Mouse (Mus musculus) intestine, postnatal 0 days (tissue): ENCODE results near the gene Csrp3. TPM values are rescaled to one million over a fixed set of nuclear protein-coding genes. Genes with fewer than 3 reads are reported as not detected.

Source experiments
- ATAC-seq: fragments of 200-750 bp; cut with Nextera tagmentation; 2 replicates; pipeline ENCODE4 v1.8.0; 2017; ENCODE audit warnings: mild to moderate bottlenecking, moderate TSS enrichment, moderate library complexity
- H3K27ac ChIP-seq: fragments of 300-500 bp; sonication (generic); 2 replicates; pipeline ENCODE4 v1.5.1; 2014; ENCODE audit warnings: mild to moderate bottlenecking, low read depth, low read length, moderate library complexity
- H3K27me3 ChIP-seq: fragments of 300-500 bp; sonication (generic); replicated peaks from 2 replicates; pipeline ENCODE4 v1.6.1; 2014; ENCODE audit warnings: low read length, mixed read lengths; ENCODE audit not compliant: control insufficient read depth, insufficient read depth
- H3K36me3 ChIP-seq: fragments of 300-500 bp; sonication (generic); 2 replicates; pipeline ENCODE4 v1.6.1; 2014; ENCODE audit warnings: mild to moderate bottlenecking, moderate library complexity; ENCODE audit not compliant: control insufficient read depth, insufficient read depth
- H3K4me1 ChIP-seq: fragments of 300-500 bp; sonication (generic); replicated peaks from 2 replicates; pipeline ENCODE4 v1.6.1; 2014; ENCODE audit warnings: antibody characterized with exemption, low read length, mixed read lengths; ENCODE audit not compliant: control insufficient read depth, insufficient read depth
- H3K4me2 ChIP-seq: fragments of 300-500 bp; sonication (generic); replicated peaks from 2 replicates; pipeline ENCODE4 v1.6.1; 2014; ENCODE audit warnings: low read depth, mild to moderate bottlenecking, moderate library complexity
- H3K4me3 ChIP-seq: fragments of 300-500 bp; sonication (generic); 2 replicates; pipeline ENCODE4 v1.5.1; 2014; ENCODE audit warnings: low read depth, low read length
- H3K9ac ChIP-seq: fragments of 300-500 bp; sonication (generic); 2 replicates; pipeline ENCODE4 v1.6.1; 2014; ENCODE audit warnings: mild to moderate bottlenecking, low read depth, low read length
- H3K9me3 ChIP-seq: fragments of 300-500 bp; sonication (generic); 2 replicates; pipeline ENCODE4 v1.6.1; 2016; ENCODE audit warnings: mixed run types; ENCODE audit not compliant: control insufficient read depth
- CTCF ChIP-seq: sonication (generic); IDR thresholded peaks from 2 replicates; pipeline ENCODE4 v1.5.1; 2016; ENCODE audit warnings: low read depth, mild to moderate bottlenecking, control low read depth, antibody characterized with exemption, moderate library complexity
- WGBS: fragments of 180-500 bp; shearing (Covaris S2); extraction: QIAGEN DNeasy Blood & Tissue Kit; methylation state at CpG from one replicate; pipeline ENCODE4 v1.1.7; 2014; 5-methylcytosine and 5-hydroxymethylcytosine counted together
- polyA plus RNA-seq: library from polyadenylated mRNA; unstranded; fragments of >200 nt; fragmentation: Nextera tagmentation; extraction: Ambion mirVana; gene quantifications from 2 replicates; pipeline ENCODE4 v1.2.1, GENCODE M21; 2015

Gene Csrp3
- polyA plus RNA-seq, 1 experiment from 2014 or later, result 5.8 TPM

GRCm38 (mm10) chr7:48846755-48847154 is 1.1 kb downstream of the Csrp3 start:
- H3K4me1 ChIP-seq, result peaks cover 4% of the 10 kb centered on the region; the same call in 1 of the 2 replicates
- no peak overlapping the region for H3K4me2 ChIP-seq
- no peak for ATAC-seq
- TF ChIP-seq CTCF, result no peak
- no peak overlapping the region for H3K9ac ChIP-seq
- H3K27me3 ChIP-seq, result no peaks in the 10 kb centered on the region
- H3K27ac ChIP-seq, result no peak overlapping the region
- no peaks in the 10 kb centered on the region for H3K9me3 ChIP-seq
- no peaks in the 10 kb centered on the region for H3K36me3 ChIP-seq
- H3K4me3 ChIP-seq, result no peak overlapping the region
- 78% methylated on average over 6 of the region's 6 CpGs for WGBS

DNA sequence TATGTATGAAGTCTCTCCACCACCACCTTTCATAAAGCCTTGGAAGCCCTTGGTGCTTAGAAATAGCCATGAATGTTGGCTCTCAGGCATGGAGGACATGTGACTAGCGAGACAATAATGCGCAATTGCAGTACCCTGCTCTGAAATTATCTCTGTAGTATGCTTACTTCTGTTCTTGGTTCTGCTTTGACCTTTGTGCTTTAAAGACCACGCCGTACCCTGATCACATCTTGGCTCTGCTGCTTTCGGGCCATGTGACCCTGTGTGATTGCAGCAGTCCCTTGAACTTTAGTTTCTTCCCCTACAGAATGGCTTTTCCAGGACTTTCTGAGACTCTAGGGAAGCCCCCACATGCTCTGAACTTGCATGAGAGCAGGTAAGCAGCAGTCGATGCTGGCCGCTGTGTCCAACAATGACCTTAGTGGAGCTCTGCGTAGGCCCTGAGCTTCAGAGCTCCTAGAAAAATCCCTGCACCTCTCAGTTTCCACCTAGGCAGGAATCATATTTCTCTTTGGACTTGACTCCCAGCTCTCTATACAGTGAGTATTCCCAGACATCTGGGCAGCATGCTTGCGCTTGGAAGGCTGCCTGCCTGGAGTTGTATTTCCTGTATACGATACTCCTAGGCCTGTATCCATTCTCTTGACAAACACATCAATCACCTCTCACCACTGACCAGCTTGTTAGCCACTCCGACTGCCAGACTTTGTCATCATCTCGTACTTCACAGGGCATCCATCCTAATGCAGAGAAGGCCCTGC is 2.4 kb downstream of the Csrp3 start:
- TF ChIP-seq CTCF, result no peak
- 50% methylated on average over 12 of the region's 12 CpGs for WGBS
- Histone ChIP-seq H3K27ac (peak overlapping the region; percentile 57), H3K36me3 (no peaks in the 10 kb centered on the region), H3K4me1 (peaks cover 4% of the 10 kb centered on the region; the same call in 1 of the 2 replicates), H3K4me3 (no peak overlapping the region), H3K9me3 (no peaks in the 10 kb centered on the region), H3K4me2 (no peak overlapping the region), H3K9ac (no peak overlapping the region), H3K27me3 (no peaks in the 10 kb centered on the region)
- ATAC-seq, result peak; percentile 92

DNA sequence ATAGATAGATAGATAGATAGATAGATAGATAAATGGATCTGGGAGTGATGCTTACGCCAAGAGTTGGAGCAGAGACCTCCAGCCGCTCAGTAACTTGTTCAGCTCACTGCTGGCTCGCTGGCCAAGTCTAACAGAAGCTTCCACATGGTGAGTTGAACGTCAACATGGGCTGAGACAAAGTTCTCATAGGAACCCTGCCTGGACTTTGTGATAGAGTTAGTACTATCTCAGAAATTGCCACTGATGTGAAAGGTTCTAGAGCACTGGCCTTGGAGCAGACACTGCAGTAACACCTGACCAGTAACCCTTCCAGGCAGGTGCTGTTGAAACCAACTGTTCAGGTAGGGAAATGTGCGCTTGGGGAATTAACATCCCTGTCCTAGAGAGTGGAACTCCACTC is 4.3 kb downstream of the Csrp3 start:
- peak; percentile 44; the same call in 1 of the 2 replicates for ATAC-seq
- Histone ChIP-seq H3K27me3 (no peaks in the 10 kb centered on the region), H3K4me2 (no peak overlapping the region), H3K27ac (no peak overlapping the region), H3K4me1 (peaks cover 4% of the 10 kb centered on the region; the same call in 1 of the 2 replicates), H3K9ac (no peak overlapping the region), H3K9me3 (no peaks in the 10 kb centered on the region), H3K4me3 (no peak overlapping the region), H3K36me3 (no peaks in the 10 kb centered on the region)
- no peak for TF ChIP-seq CTCF
- 79% methylated on average over 5 of the region's 5 CpGs for WGBS

- Histone ChIP-seq H3K27ac (no peak overlapping the region), H3K4me3 (no peak overlapping the region), H3K4me2 (no peak overlapping the region), H3K36me3 (no peaks in the 10 kb centered on the region), H3K9me3 (no peaks in the 10 kb centered on the region), H3K27me3 (no peaks in the 10 kb centered on the region), H3K9ac (no peak overlapping the region), H3K4me1 (peaks cover 4% of the 10 kb centered on the region; the same call in 1 of the 2 replicates)
- TF ChIP-seq CTCF, result no peak
- 61% methylated on average over 3 of the region's 3 CpGs for WGBS
- ATAC-seq, result no peak
Observed at GRCm38 (mm10) chr7:48842353-48842752, 5.5 kb downstream of the Csrp3 start.

- Histone ChIP-seq H3K4me1 (peaks cover 4% of the 10 kb centered on the region; the same call in 1 of the 2 replicates), H3K9me3 (no peaks in the 10 kb centered on the region), H3K27ac (no peak overlapping the region), H3K9ac (no peak overlapping the region), H3K36me3 (no peaks in the 10 kb centered on the region), H3K4me2 (no peak overlapping the region), H3K27me3 (no peaks in the 10 kb centered on the region), H3K4me3 (no peak overlapping the region)
- no peak for ATAC-seq
- TF ChIP-seq CTCF, result no peak
- WGBS, result 71% methylated on average over 4 of the region's 4 CpGs
Observed at GRCm38 (mm10) chr7:48841538-48841937, 6.3 kb downstream of the Csrp3 start.

- H3K9ac ChIP-seq, result no peak overlapping the region
- ATAC-seq, result no peak
- no peak overlapping the region for H3K27ac ChIP-seq
- H3K4me3 ChIP-seq, result no peak overlapping the region
- H3K4me2 ChIP-seq, result no peak overlapping the region
- no peaks in the 10 kb centered on the region for H3K36me3 ChIP-seq
- TF ChIP-seq CTCF, result no peak
- 56% methylated on average over 2 of the region's 2 CpGs for WGBS
- no peaks in the 10 kb centered on the region for H3K27me3 ChIP-seq
- H3K9me3 ChIP-seq, result no peaks in the 10 kb centered on the region
- peaks cover 4% of the 10 kb centered on the region; the same call in 1 of the 2 replicates for H3K4me1 ChIP-seq
Observed at GRCm38 (mm10) chr7:48840545-48840944, 7.3 kb downstream of the Csrp3 start.
